Mouse (Mus musculus): ENCODE measurements around the gene 4930426L09Rik. TPM values are rescaled to one million over a fixed set of nuclear protein-coding genes. Genes with fewer than 3 reads are reported as not detected.
"Not testable (repeated sequence)": the region's sequence is repeated elsewhere in the genome, so short reads cannot be mapped to it uniquely, and the experiment has no call there.

4930426L09Rik gene
- polyA plus RNA-seq, 1 experiment from 2014 or later: 0.27 TPM

- H3K27me3 ChIP-seq (replicated peaks; ENCODE audit: control insufficient read depth, insufficient read depth, low read length): no peaks in the 10 kb centered on the region; the same call in 1 of the 2 replicates
- H3K9me3 ChIP-seq (ENCODE audit: control insufficient read depth): no peaks in the 10 kb centered on the region
- peak overlapping the region; percentile 59 for H3K9ac ChIP-seq (ENCODE audit: low read depth, low read length)
- peak overlapping the region; percentile 63 for H3K4me3 ChIP-seq (ENCODE audit: low read depth, low read length)
- peak; percentile 53 for ATAC-seq
- H3K4me1 ChIP-seq (replicated peaks; ENCODE audit: control insufficient read depth, insufficient read depth, low read length): no peaks in the 10 kb centered on the region
- H3K36me3 ChIP-seq (ENCODE audit: control insufficient read depth, insufficient read depth): no peaks in the 10 kb centered on the region
- 0 out of 2 replicates have a peak, but pooled peaks have one; percentile 9 for TF ChIP-seq CTCF (IDR thresholded peaks at IDR 0.05; ENCODE audit: low read depth)
- WGBS: under 1% methylated on average over 38 of the region's 46 CpGs
- peak overlapping the region; percentile 86 for H3K4me2 ChIP-seq (replicated peaks; ENCODE audit: low read depth)
- peak overlapping the region; percentile 76 for H3K27ac ChIP-seq (ENCODE audit: low read depth, low read length)
Measured at GRCm38 (mm10) chr2:18997387-18997971, 664 bp upstream of the 4930426L09Rik start.

GRCm38 (mm10) chr2:18999395-18999794 is 1.3 kb downstream of the 4930426L09Rik start:
- no peaks in the 10 kb centered on the region for H3K9me3 ChIP-seq (ENCODE audit: control insufficient read depth)
- H3K36me3 ChIP-seq (ENCODE audit: control insufficient read depth, insufficient read depth): no peaks in the 10 kb centered on the region
- no peak for TF ChIP-seq CTCF (IDR thresholded peaks at IDR 0.05; ENCODE audit: low read depth)
- H3K4me3 ChIP-seq (ENCODE audit: low read depth, low read length): no peak overlapping the region
- no peak overlapping the region for H3K4me2 ChIP-seq (replicated peaks; ENCODE audit: low read depth)
- H3K4me1 ChIP-seq (replicated peaks; ENCODE audit: control insufficient read depth, insufficient read depth, low read length): no peaks in the 10 kb centered on the region
- 79% methylated on average over 2 of the region's 2 CpGs for whole genome bisulfite sequencing
- ATAC-seq: no peak
- no peak overlapping the region for H3K27ac ChIP-seq (ENCODE audit: low read depth, low read length)
- H3K27me3 ChIP-seq (replicated peaks; ENCODE audit: control insufficient read depth, insufficient read depth, low read length): no peaks in the 10 kb centered on the region; the same call in 1 of the 2 replicates
- no peak overlapping the region for H3K9ac ChIP-seq (ENCODE audit: low read depth, low read length)

GRCm38 (mm10) chr2:19004801-19005200 is 6.7 kb downstream of the 4930426L09Rik start:
- no peak for TF ChIP-seq CTCF (IDR thresholded peaks at IDR 0.05; ENCODE audit: low read depth)
- no peak for ATAC-seq
- Histone ChIP-seq H3K4me3 (ENCODE audit: low read depth, low read length) (no peak overlapping the region), H3K4me2 (replicated peaks; ENCODE audit: low read depth) (no peak overlapping the region), H3K36me3 (ENCODE audit: control insufficient read depth, insufficient read depth) (no peaks in the 10 kb centered on the region), H3K9ac (ENCODE audit: low read depth, low read length) (no peak overlapping the region), H3K9me3 (ENCODE audit: control insufficient read depth) (no peaks in the 10 kb centered on the region), H3K27ac (ENCODE audit: low read depth, low read length) (no peak overlapping the region), H3K27me3 (replicated peaks; ENCODE audit: control insufficient read depth, insufficient read depth, low read length) (no peaks in the 10 kb centered on the region; the same call in 1 of the 2 replicates), H3K4me1 (replicated peaks; ENCODE audit: control insufficient read depth, insufficient read depth, low read length) (no peaks in the 10 kb centered on the region)
- 72% methylated on average over 10 of the region's 10 CpGs for WGBS

- WGBS: 87% methylated on average over 7 of the region's 7 CpGs
- no peaks in the 10 kb centered on the region for H3K9me3 ChIP-seq (ENCODE audit: control insufficient read depth)
- no peaks in the 10 kb centered on the region for H3K4me1 ChIP-seq (replicated peaks; ENCODE audit: control insufficient read depth, insufficient read depth, low read length)
Measured at GRCm38 (mm10) chr2:19006124-19006523, 8.0 kb downstream of the 4930426L09Rik start.

GRCm38 (mm10) chr2:19007580-19007979 is 9.4 kb downstream of the 4930426L09Rik start:
- H3K9ac ChIP-seq (ENCODE audit: low read depth, low read length): no peak overlapping the region
- H3K27ac ChIP-seq (ENCODE audit: low read depth, low read length): no peak overlapping the region
- no peaks in the 10 kb centered on the region for H3K36me3 ChIP-seq (ENCODE audit: control insufficient read depth, insufficient read depth)
- no peak for ATAC-seq
- no peak for TF ChIP-seq CTCF (IDR thresholded peaks at IDR 0.05; ENCODE audit: low read depth)
- WGBS: 73% methylated on average over 4 of the region's 4 CpGs
- no peak overlapping the region for H3K4me2 ChIP-seq (replicated peaks; ENCODE audit: low read depth)
- no peak overlapping the region for H3K4me3 ChIP-seq (ENCODE audit: low read depth, low read length)
- H3K9me3 ChIP-seq (ENCODE audit: control insufficient read depth): no peaks in the 10 kb centered on the region
- H3K4me1 ChIP-seq (replicated peaks; ENCODE audit: control insufficient read depth, insufficient read depth, low read length): no peaks in the 10 kb centered on the region
- no peaks in the 10 kb centered on the region for H3K27me3 ChIP-seq (replicated peaks; ENCODE audit: control insufficient read depth, insufficient read depth, low read length)

More at GRCm38 (mm10) chr2:19006124-19006523, 8.0 kb downstream of the 4930426L09Rik start:
- Histone ChIP-seq H3K4me2 (replicated peaks; ENCODE audit: low read depth) (no peak overlapping the region), H3K4me3 (ENCODE audit: low read depth, low read length) (no peak overlapping the region), H3K27ac (ENCODE audit: low read depth, low read length) (no peak overlapping the region), H3K27me3 (replicated peaks; ENCODE audit: control insufficient read depth, insufficient read depth, low read length) (no peaks in the 10 kb centered on the region), H3K36me3 (ENCODE audit: control insufficient read depth, insufficient read depth) (no peaks in the 10 kb centered on the region), H3K9ac (ENCODE audit: low read depth, low read length) (no peak overlapping the region)
- no peak for ATAC-seq
- no peak for TF ChIP-seq CTCF (IDR thresholded peaks at IDR 0.05; ENCODE audit: low read depth)

GRCm38 (mm10) chr2:19010541-19010940 is 12.4 kb downstream of the 4930426L09Rik start:
- not testable (repeated sequence) for ATAC-seq; H3K4me1 ChIP-seq (replicated peaks; ENCODE audit: control insufficient read depth, insufficient read depth, low read length); H3K9ac ChIP-seq (ENCODE audit: low read depth, low read length); H3K4me2 ChIP-seq (replicated peaks; ENCODE audit: low read depth); H3K27ac ChIP-seq (ENCODE audit: low read depth, low read length); H3K27me3 ChIP-seq (replicated peaks; ENCODE audit: control insufficient read depth, insufficient read depth, low read length); H3K4me3 ChIP-seq (ENCODE audit: low read depth, low read length); H3K36me3 ChIP-seq (ENCODE audit: control insufficient read depth, insufficient read depth); H3K9me3 ChIP-seq (ENCODE audit: control insufficient read depth)
- 54% methylated on average over 1 of the region's 1 CpGs for WGBS

All from intestine, postnatal 0 days (tissue).